ENCODE assay signal across 21 mouse cellular contexts in the genomic region with DNA sequence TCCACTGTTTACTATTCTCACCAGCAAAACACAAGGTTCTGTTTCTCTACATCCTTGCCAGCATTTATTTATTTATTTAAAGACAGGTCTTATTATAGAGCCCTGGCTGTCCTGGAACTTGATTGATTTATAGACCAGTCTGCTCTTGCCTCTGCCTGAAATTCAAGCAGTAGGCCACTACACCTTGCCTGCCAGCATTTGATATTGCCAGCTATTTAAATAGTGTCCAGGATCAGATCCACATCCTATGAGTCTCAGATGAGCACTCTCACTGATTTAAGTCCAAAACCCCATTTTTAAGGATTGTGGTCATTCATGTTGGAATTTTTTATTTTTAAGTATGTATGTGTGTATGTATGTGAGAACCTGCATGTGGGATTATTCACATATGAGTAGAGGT. TPM values are rescaled to one million over a fixed set of nuclear protein-coding genes. Genes with fewer than 3 reads are reported as not detected.
DNase-seq lines count a peak whose midpoint lies in the region; TF ChIP-seq lines count a peak whose summit lies in the region.
"Had no signal": no experiment of that assay in that cellular context is flagged by ENCODE, and none has a peak within 500 bp of the region (broad histone marks: within the 10 kb centered on the region; RNA-seq: fewer than 3 reads in every experiment).

No protein-coding gene starts in this region.

- H3K4me3 ChIP-seq in heart, adult 2 months: no peak overlapping the region
- peak overlapping the region; percentile 13; the same call in 1 of the 2 replicates for H3K4me3 ChIP-seq in testis, adult 2 months (ENCODE audit: control insufficient read depth, low read depth, low read length)
- H3K4me3 ChIP-seq: embryonic facial prominence, embryonic 13.5 days; embryonic facial prominence, embryonic 15.5 days; erythroblast, embryonic 14.5 days; forebrain, embryonic 10.5 days; forebrain, embryonic 12.5 days had no signal

- intact Hi-C loops in heart, adult 2 months (cut with DNase I): loop anchor here (5.0 kb wide), 1 partner anchor 171 kb away; a partner anchor contains a TSS

- no peaks in the 10 kb centered on the region; the same call in 1 of the 2 replicates for H3K36me3 ChIP-seq in heart, adult 2 months (ENCODE audit: control insufficient read depth, insufficient read depth, low read length)
- H3K36me3 ChIP-seq in testis, adult 2 months (ENCODE audit: control insufficient read depth, insufficient read depth, low read length): no peaks in the 10 kb centered on the region
- H3K36me3 ChIP-seq: embryonic facial prominence, embryonic 13.5 days; embryonic facial prominence, embryonic 15.5 days; forebrain, embryonic 10.5 days; forebrain, embryonic 12.5 days had no signal

- no peaks in the 10 kb centered on the region for H3K79me2 ChIP-seq in heart, adult 2 months (replicated peaks; ENCODE audit: control insufficient read depth, insufficient read depth, low read length)

- TF ChIP-seq CTCF in heart, adult 2 months (IDR thresholded peaks at IDR 0.05): no peak
- no peak for TF ChIP-seq CTCF in testis, adult 2 months (IDR thresholded peaks at IDR 0.05; ENCODE audit: control insufficient read depth, insufficient read depth, insufficient replicate concordance, low read depth, low read length)

- peak; percentile 51 for DNase-seq in gastrocnemius, adult 18-20 months (ENCODE audit: low spot score)
- no peak for DNase-seq in gastrocnemius, postnatal 10 days
- peak; percentile 35 for DNase-seq in heart, adult 11 months
- DNase-seq in heart, adult 2 months: no peak
- DNase-seq in testis, postnatal 10 days (ENCODE audit: low spot score): no peak
- no peak for DNase-seq in neural tube, embryonic 10.5 days (ENCODE audit: extremely low spot score, low spot score)
- DNase-seq: adrenal gland, adult 2 months; adrenal gland, postnatal 10 days; adrenal gland, postnatal 25 days; cerebellum, adult 11 months; cerebellum, adult 2 months; cerebellum, adult 9-11 months; cerebellum, postnatal 14 days; cerebellum, postnatal 36 days had no signal

- no peak for TF ChIP-seq EP300 in heart, adult 2 months (IDR thresholded peaks at IDR 0.05; ENCODE audit: insufficient read depth, low read depth, low read length)

- no peak for TF ChIP-seq POLR2A in heart, adult 2 months (IDR thresholded peaks at IDR 0.05; ENCODE audit: insufficient read depth, low read depth, low read length)
- no peak for TF ChIP-seq POLR2A in testis, adult 2 months (IDR thresholded peaks at IDR 0.05; ENCODE audit: control insufficient read depth, low read depth, low read length)

- H3K9ac ChIP-seq in heart, adult 2 months (ENCODE audit: low read depth, low read length): no peak overlapping the region
- H3K9ac ChIP-seq: embryonic facial prominence, embryonic 13.5 days; embryonic facial prominence, embryonic 15.5 days; forebrain, embryonic 12.5 days had no signal

- H3K27ac ChIP-seq in heart, adult 2 months: no peak overlapping the region
- H3K27ac ChIP-seq in testis, adult 2 months (ENCODE audit: control insufficient read depth, insufficient read depth, low read depth, low read length): no peak overlapping the region
- H3K27ac ChIP-seq: embryonic facial prominence, embryonic 15.5 days; forebrain, embryonic 12.5 days had no signal

- no peaks in the 10 kb centered on the region for H3K27me3 ChIP-seq in heart, adult 2 months (ENCODE audit: control insufficient read depth, insufficient read depth, low read length)
- no peaks in the 10 kb centered on the region for H3K27me3 ChIP-seq in testis, adult 2 months (ENCODE audit: control insufficient read depth, insufficient read depth, low read length)
- H3K27me3 ChIP-seq: embryonic facial prominence, embryonic 13.5 days; embryonic facial prominence, embryonic 15.5 days; forebrain, embryonic 12.5 days had no signal

- peaks cover 2% of the 10 kb centered on the region for H3K4me1 ChIP-seq in heart, adult 2 months (ENCODE audit: control insufficient read depth, insufficient read depth, low read length)
- H3K4me1 ChIP-seq in testis, adult 2 months (ENCODE audit: control insufficient read depth, insufficient read depth, low read length): peaks cover 4% of the 10 kb centered on the region

RNA-seq across cellular contexts. Expression of a gene that starts 16.0 kb away (rescaled TPM):
- total RNA-seq in gastrocnemius, adult 18-20 months (2021): under 1 TPM; 0.14 TPM
- 1 to 10 TPM in 1 of 2 experiments, under 1 TPM in 1; 0.45 to 1.4 TPM for total RNA-seq in gastrocnemius, postnatal 10 days (2021)
- total RNA-seq in heart, adult 2 months (2021): under 1 TPM in 1 of 2 experiments, not detected in 1; 0.23 TPM
- polyA plus RNA-seq in heart, adult 2 months (2012; rRNA removed): 0.08 and 0.35 TPM in 2 replicates
- 26.0 and 28.4 TPM in 2 replicates for polyA plus RNA-seq in testis, adult 2 months (2012; rRNA removed)
- polyA plus RNA-seq: C2C12; erythroblast, embryonic 14.5 days; forebrain, embryonic 10.5 days had no signal

RNA-seq across cellular contexts. Expression of a gene that starts 16.1 kb away (rescaled TPM):
- total RNA-seq in gastrocnemius, adult 18-20 months (2021): under 1 TPM; 0.17 to 0.18 TPM
- total RNA-seq in gastrocnemius, postnatal 10 days (2021): 1 to 10 TPM; 1.5 to 1.7 TPM
- total RNA-seq in heart, adult 2 months (2021): 1 to 10 TPM in 1 of 2 experiments, under 1 TPM in 1; 0.89 to 1.7 TPM
- polyA plus RNA-seq in heart, adult 2 months (2012; rRNA removed): 0.35 and 0.97 TPM in 2 replicates
- polyA plus RNA-seq in testis, adult 2 months (2012; rRNA removed): 14.2 and 16.4 TPM in 2 replicates

Comparison
In these comparisons a context has a peak if more than half of its experiments do, and no peak if none do; other contexts are left out.
1. DNase-seq: peak in gastrocnemius, adult 18-20 months (single experiment) and heart, adult 11 months (single experiment); none in gastrocnemius, postnatal 10 days (single experiment), heart, adult 2 months (0 of 2), testis, postnatal 10 days (single experiment) and neural tube, embryonic 10.5 days (single experiment).